Mouse (Mus musculus): Measurements from ENCODE around the gene Iqsec3.

GRCm38 (mm10) chr6:121405311-121405710 lies 68.2 kb downstream of the Iqsec3 start:
- no peak for TF ChIP-seq CTCF (IDR thresholded peaks at IDR 0.05; ENCODE audit: extremely low read depth, insufficient read depth, low read length)
- no peak for TF ChIP-seq POLR2A (IDR thresholded peaks at IDR 0.05; ENCODE audit: extremely low read depth, insufficient read depth, low read length)

Data from cortical plate, adult 2 months (tissue).